Mouse (Mus musculus): ENCODE results near the gene Trim23. TPM values are rescaled to one million over a fixed set of nuclear protein-coding genes. Genes with fewer than 3 reads are reported as not detected.
"Not testable (repeated sequence)": the region's sequence is repeated elsewhere in the genome, so short reads cannot be mapped to it uniquely, and the experiment has no call there.

Trim23 gene
- polyA plus RNA-seq, 1 experiment, result 10.9 TPM

DNA sequence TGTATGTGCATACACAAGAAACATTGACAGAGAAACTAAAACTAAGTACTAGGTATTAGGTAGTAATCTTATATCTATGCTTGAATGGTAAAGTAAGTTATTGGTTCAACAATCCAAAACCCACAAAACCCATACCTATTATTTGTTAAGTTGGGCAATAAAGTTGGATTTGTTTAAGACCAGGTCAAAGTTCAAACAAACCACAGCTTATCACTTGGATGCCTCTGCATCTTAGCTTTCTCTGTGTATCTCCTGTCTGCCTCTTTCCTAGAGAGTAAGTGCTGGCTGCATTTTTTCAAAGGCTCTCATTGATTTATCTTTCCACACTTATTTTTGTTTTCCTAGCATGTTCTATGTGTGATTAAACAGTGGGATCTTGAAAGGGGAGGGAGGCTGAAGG, 6.1 kb upstream of the Trim23 start:
- TF ChIP-seq CTCF (IDR thresholded peaks at IDR 0.05; ENCODE audit: low read depth, low read length), result no peak
- TF ChIP-seq POLR2A (IDR thresholded peaks at IDR 0.05; ENCODE audit: borderline replicate concordance, low read depth, low read length), result no peak
- Histone ChIP-seq H3K4me1 (ENCODE audit: control insufficient read depth, insufficient read depth, low read length) (peaks cover 4% of the 10 kb centered on the region; the same call in 1 of the 2 replicates), H3K4me3 (ENCODE audit: insufficient read depth, low read length) (no peak overlapping the region), H3K27ac (ENCODE audit: insufficient read depth, low read depth, low read length) (no peak overlapping the region)

DNA sequence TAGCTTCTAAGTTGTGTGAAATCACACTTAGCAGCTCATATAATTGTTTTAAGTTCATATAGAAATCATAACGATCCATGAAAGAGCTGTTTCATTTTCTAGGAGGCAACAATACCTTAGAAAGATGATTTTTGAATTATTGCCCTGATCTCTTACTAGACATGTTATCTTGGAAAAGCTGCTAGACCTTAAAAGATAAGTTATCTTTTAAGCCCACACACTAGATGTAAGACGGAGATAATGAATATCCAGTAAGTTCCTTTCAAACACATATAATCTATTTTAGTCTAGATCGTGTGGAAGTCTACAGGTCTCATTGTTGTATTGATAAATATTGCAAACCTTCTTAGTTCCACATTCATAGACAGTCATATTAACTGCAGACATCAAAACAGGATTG, 1.7 kb upstream of the Trim23 start:
- TF ChIP-seq CTCF (IDR thresholded peaks at IDR 0.05; ENCODE audit: low read depth, low read length) (no peak), POLR2A (IDR thresholded peaks at IDR 0.05; ENCODE audit: borderline replicate concordance, low read depth, low read length) (no peak)
- Histone ChIP-seq H3K27ac (ENCODE audit: insufficient read depth, low read depth, low read length) (no peak overlapping the region), H3K4me3 (ENCODE audit: insufficient read depth, low read length) (peak overlapping the region; percentile 42)

DNA sequence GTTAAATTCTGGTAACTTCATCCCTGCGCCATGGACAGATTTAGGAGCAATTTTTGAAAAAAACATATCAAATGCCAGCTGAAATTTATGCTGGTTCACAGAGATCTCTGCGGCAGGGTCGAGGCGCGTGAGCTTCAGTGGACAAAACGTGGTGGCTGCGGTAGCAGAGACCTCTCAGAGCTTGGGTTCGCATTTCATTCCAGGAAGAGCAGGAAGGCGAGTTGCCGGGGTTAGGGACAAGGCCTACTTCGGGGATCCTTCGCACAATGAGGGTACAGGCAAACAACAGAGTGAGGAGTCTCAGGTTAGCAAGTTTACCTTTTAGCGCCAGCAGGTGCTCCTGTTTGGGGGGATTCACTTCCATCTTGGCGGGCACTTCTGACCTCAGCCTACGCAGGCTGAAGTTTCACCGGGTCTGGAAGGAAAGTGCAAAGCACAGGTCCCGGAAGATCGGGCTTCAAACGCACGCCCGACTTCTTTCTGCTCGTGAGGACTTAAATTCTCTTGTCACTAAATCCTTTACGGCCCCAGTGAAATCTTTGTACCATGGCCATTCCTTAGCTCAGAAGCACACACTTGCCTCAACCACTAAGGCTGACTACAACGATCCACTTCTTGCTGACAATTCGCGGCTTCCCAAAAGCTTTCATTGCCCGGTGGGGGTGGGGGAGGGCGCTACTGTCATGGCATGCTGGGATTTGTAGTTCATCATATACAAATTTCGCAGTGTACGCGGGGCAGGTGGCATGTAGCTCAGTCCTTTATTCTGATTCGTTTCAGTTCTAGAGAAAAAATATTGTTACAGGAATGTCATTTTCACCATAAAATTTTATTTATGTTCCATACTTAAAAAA, 574 bp upstream of the Trim23 start, which contains the start of gene Trappc13:
Gene Trappc13 (minus strand): TSS at position 674 of the 854 bp plus-strand sequence.
- no peak for TF ChIP-seq POLR2A (IDR thresholded peaks at IDR 0.05; ENCODE audit: borderline replicate concordance, low read depth, low read length)
- TF ChIP-seq CTCF (IDR thresholded peaks at IDR 0.05; ENCODE audit: low read depth, low read length), result no peak

More for the DNA sequence above, 1.7 kb upstream of the Trim23 start:
- peaks cover 4% of the 10 kb centered on the region; the same call in 1 of the 2 replicates for H3K4me1 ChIP-seq (ENCODE audit: control insufficient read depth, insufficient read depth, low read length)

DNA sequence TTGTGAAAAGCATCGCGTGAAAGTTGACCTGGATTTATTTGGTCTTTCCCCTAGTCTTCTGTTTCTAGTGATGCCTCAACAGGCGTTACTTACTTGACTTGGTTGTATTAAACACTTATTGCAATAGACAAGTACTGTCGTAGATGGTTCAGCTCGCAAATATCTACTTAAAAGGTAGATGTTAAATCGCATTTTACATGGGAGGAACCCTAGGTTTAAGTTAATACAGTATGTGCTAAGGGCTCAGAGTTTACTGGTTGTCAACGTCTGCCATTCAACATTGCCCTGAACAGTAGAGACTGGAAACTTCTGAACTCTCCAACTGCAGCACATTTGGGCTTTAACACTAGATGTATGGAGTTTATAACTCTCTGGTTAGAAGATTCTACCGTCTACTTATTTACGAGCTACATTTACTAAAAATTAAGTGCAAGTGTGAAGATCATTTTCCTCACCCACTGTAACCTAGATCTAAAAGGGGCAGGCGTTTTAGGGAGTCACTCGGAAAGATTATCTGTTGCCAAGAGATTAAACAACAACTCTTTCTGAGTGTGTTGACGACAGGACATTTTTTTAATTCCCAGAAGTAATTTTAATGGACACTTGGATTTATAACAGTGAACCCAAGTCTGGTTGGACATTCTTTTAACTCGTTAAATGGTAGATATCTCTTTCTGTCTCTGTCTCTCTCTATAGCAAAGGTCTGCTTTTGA, 735 bp downstream of the Trim23 start:
- peaks cover 4% of the 10 kb centered on the region; the same call in 1 of the 2 replicates for H3K4me1 ChIP-seq (ENCODE audit: control insufficient read depth, insufficient read depth, low read length)
- H3K4me3 ChIP-seq (ENCODE audit: insufficient read depth, low read length), result peak overlapping the region; percentile 99
- TF ChIP-seq POLR2A (IDR thresholded peaks at IDR 0.05; ENCODE audit: borderline replicate concordance, low read depth, low read length), result no peak
- TF ChIP-seq CTCF (IDR thresholded peaks at IDR 0.05; ENCODE audit: low read depth, low read length), result no peak
- H3K27ac ChIP-seq (ENCODE audit: insufficient read depth, low read depth, low read length), result no peak overlapping the region

More for the DNA sequence above, 574 bp upstream of the Trim23 start, which contains the start of gene Trappc13:
- peaks cover 4% of the 10 kb centered on the region; the same call in 1 of the 2 replicates for H3K4me1 ChIP-seq (ENCODE audit: control insufficient read depth, insufficient read depth, low read length)
- H3K27ac ChIP-seq (ENCODE audit: insufficient read depth, low read depth, low read length), result peak within 1 kb of the TSS; percentile 82
- peak within 1 kb of the TSS; percentile 99 for H3K4me3 ChIP-seq (ENCODE audit: insufficient read depth, low read length)

DNA sequence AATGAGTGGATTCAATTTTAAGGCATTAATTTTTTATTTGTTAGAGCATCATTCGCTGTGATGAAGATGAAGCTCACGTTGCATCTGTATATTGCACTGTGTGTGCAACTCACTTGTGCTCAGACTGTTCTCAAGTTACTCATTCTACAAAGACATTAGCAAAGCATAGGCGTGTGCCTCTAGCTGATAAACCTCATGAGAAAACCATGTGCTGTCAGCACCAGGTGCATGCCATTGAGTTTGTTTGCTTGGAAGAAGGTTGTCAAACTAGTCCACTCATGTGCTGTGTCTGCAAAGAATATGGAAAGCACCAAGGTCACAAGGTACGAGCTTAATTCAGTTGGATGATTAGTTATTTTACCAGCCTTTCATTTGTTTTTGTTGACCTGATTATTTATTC, 8.8 kb downstream of the Trim23 start:
- Histone ChIP-seq H3K27ac (ENCODE audit: insufficient read depth, low read depth, low read length) (no peak overlapping the region), H3K4me1 (ENCODE audit: control insufficient read depth, insufficient read depth, low read length) (no peaks in the 10 kb centered on the region; the same call in 1 of the 2 replicates), H3K4me3 (ENCODE audit: insufficient read depth, low read length) (no peak overlapping the region)
- TF ChIP-seq POLR2A (IDR thresholded peaks at IDR 0.05; ENCODE audit: borderline replicate concordance, low read depth, low read length) (no peak), CTCF (IDR thresholded peaks at IDR 0.05; ENCODE audit: low read depth, low read length) (no peak)

DNA sequence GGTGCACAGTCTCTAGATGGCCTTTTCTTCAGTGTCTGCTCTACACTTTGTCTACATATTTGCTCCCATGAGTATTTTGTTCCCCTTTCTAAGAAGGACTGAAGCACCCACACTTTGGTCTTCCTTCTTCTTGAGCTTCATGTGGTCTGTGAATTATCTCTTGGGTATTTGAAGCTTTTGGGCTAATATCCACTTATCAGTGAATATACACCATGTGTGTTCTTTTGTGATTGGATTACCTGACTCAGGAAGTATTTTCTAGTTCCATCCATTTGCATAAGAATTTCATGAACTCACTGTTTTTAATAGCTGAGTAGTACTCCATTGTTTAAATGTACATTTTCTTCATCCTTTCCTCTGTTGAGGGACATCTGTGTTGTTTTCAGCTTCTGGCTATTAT, 17.3 kb downstream of the Trim23 start:
- H3K4me1 ChIP-seq (ENCODE audit: control insufficient read depth, insufficient read depth, low read length); H3K4me3 ChIP-seq (ENCODE audit: insufficient read depth, low read length); H3K27ac ChIP-seq (ENCODE audit: insufficient read depth, low read depth, low read length): not testable (repeated sequence)

DNA sequence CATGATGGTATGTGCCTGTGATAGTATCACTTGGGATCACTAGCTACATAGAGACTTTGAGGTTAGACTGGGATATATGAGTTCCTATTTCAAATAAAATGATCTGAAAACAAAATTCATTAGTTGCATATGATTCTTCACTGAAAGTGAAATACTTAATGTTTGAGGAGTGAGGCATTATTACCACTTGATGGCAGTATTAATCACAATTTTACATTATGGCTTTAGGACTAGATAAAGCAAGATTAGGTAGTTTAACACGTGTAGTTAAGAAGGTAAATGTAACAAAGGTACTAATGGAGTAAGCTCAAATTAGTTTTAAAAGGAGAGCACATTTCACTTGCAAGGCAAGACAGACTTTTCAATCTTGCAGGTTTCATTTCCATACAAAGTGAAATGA, 25.7 kb downstream of the Trim23 start:
- H3K4me3 ChIP-seq (ENCODE audit: insufficient read depth, low read length), result no peak overlapping the region
- no peaks in the 10 kb centered on the region for H3K4me1 ChIP-seq (ENCODE audit: control insufficient read depth, insufficient read depth, low read length)
- H3K27ac ChIP-seq (ENCODE audit: insufficient read depth, low read depth, low read length), result no peak overlapping the region
- TF ChIP-seq CTCF (IDR thresholded peaks at IDR 0.05; ENCODE audit: low read depth, low read length), result no peak
- TF ChIP-seq POLR2A (IDR thresholded peaks at IDR 0.05; ENCODE audit: borderline replicate concordance, low read depth, low read length), result no peak

DNA sequence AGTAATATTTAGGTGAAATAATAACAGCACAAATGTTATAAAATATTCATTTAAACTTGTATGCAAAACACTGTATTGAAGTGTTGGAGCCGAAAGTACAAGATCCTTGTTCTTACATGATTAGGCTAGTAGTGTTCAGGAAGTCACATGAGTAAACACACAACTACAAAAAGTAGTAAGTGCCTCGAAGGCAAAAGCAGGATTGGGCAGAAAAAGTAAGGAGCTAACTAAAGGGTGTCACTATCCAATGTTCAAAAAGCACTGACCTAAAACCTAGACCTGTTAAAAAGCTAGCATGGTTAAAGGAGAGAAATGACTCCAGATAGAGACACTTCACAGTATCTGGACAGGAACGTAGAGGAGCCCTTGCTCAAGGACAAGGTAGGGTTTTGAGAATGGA, 48.9 kb downstream of the Trim23 start:
- Histone ChIP-seq H3K4me1 (ENCODE audit: control insufficient read depth, insufficient read depth, low read length) (0 out of 2 replicates have a peak, but pooled peaks cover 2% of the 10 kb centered on the region), H3K4me3 (ENCODE audit: insufficient read depth, low read length) (peak overlapping the region; percentile 82), H3K27ac (ENCODE audit: insufficient read depth, low read depth, low read length) (peak overlapping the region; percentile 7; the same call in 1 of the 2 replicates)
- TF ChIP-seq POLR2A (IDR thresholded peaks at IDR 0.05; ENCODE audit: borderline replicate concordance, low read depth, low read length) (no peak), CTCF (IDR thresholded peaks at IDR 0.05; ENCODE audit: low read depth, low read length) (no peak)

DNA sequence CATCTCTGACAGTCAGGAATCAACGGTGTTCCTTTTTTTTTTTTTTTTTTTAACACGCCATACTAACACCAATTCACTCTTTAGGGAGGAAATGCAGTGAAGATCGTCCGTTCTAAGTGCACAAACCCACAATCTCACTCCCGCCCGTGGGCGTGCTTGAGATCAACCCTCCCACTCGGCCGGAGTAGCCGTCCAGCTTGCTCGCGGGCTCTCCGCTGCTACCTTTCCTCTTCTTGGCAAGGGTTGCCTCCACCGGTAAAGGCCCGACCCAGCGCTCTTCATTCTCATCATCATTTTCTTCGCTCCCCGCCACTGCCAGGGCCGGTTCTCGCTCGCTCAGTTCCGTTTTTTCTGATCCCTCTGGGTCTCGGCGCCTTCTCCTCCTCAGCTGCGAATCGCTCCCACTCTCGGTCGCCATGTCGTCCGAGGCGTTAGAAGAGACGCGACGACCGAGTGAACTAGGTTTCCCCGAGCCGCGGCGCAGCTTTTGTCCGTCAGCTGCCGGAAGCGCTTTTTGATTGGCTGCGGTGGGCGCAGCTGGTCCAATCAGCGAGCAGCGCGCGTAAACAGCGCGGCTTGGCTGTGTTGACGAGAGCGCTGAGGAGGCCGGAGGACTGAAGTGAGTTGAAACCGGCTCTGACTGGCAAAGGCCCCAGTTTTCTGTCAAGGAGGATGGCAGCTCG, 49.9 kb downstream of the Trim23 start, which contains the start of the genes Cenpk and Ppwd1:
Gene Cenpk (plus strand): TSS at position 228 of the 683 bp plus-strand sequence.
Gene Ppwd1 (minus strand): TSS at position 460 of the 683 bp plus-strand sequence.
- Histone ChIP-seq H3K4me1 (ENCODE audit: control insufficient read depth, insufficient read depth, low read length) (0 out of 2 replicates have a peak, but pooled peaks cover 2% of the 10 kb centered on the region), H3K27ac (ENCODE audit: insufficient read depth, low read depth, low read length) (peak within 1 kb of the TSS; percentile 85), H3K4me3 (ENCODE audit: insufficient read depth, low read length) (peak within 1 kb of the TSS; percentile 82)
- TF ChIP-seq CTCF (IDR thresholded peaks at IDR 0.05; ENCODE audit: low read depth, low read length), result no peak
- TF ChIP-seq POLR2A (IDR thresholded peaks at IDR 0.05; ENCODE audit: borderline replicate concordance, low read depth, low read length), result 0 out of 2 replicates have a peak, but pooled peaks have one; percentile 71
